Mouse (Mus musculus): ENCODE data around the gene Tmcc2. TPM values are rescaled to one million over a fixed set of nuclear protein-coding genes. Genes with fewer than 3 reads are reported as not detected.

The Tmcc2 gene
- polyA plus RNA-seq, 1 experiment from 2014 or later, result 15.9 TPM

GRCm38 (mm10) chr1:132321821-132322580 is 69.1 kb downstream of the Tmcc2 start:
- 38% methylated on average over 7 of the region's 7 CpGs for WGBS
- peak overlapping the region; percentile 95 for H3K27ac ChIP-seq (ENCODE audit: low read depth, low read length)
- no peaks in the 10 kb centered on the region for H3K27me3 ChIP-seq (ENCODE audit: control insufficient read depth, insufficient read depth, low read length)
- no peaks in the 10 kb centered on the region for H3K9me3 ChIP-seq (ENCODE audit: control insufficient read depth, low read length)
- H3K4me3 ChIP-seq (ENCODE audit: low read depth, low read length), result no peak overlapping the region
- H3K4me1 ChIP-seq (ENCODE audit: control insufficient read depth, insufficient read depth, low read length), result peaks cover 53% of the 10 kb centered on the region
- peak overlapping the region; percentile 42 for H3K9ac ChIP-seq (ENCODE audit: low read length)
- peak; percentile 37 for ATAC-seq (ENCODE audit: insufficient read depth, low FRiP score, low TSS enrichment)
- no peaks in the 10 kb centered on the region for H3K36me3 ChIP-seq (ENCODE audit: control insufficient read depth, insufficient read depth, low read length)
- H3K4me2 ChIP-seq (ENCODE audit: low read depth), result peak overlapping the region; percentile 12
- no peak for DNase-seq (ENCODE audit: low spot score)

GRCm38 (mm10) chr1:132319242-132319641 is 71.8 kb downstream of the Tmcc2 start:
- H3K36me3 ChIP-seq (ENCODE audit: control insufficient read depth, insufficient read depth, low read length), result no peaks in the 10 kb centered on the region

GRCm38 (mm10) chr1:132317894-132318863 is 72.9 kb downstream of the Tmcc2 start:
- no peak for DNase-seq (ENCODE audit: low spot score)
- Histone ChIP-seq H3K27ac (ENCODE audit: low read depth, low read length) (peak overlapping the region; percentile 36), H3K4me1 (ENCODE audit: control insufficient read depth, insufficient read depth, low read length) (peaks cover 42% of the 10 kb centered on the region), H3K4me3 (ENCODE audit: low read depth, low read length) (peak overlapping the region; percentile 57), H3K36me3 (ENCODE audit: control insufficient read depth, insufficient read depth, low read length) (no peaks in the 10 kb centered on the region), H3K4me2 (ENCODE audit: low read depth) (peak overlapping the region; percentile 73), H3K9ac (ENCODE audit: low read length) (peak overlapping the region; percentile 19; the same call in 1 of the 2 replicates), H3K27me3 (ENCODE audit: control insufficient read depth, insufficient read depth, low read length) (no peaks in the 10 kb centered on the region), H3K9me3 (ENCODE audit: control insufficient read depth, low read length) (no peaks in the 10 kb centered on the region)
- no peak for ATAC-seq (ENCODE audit: insufficient read depth, low FRiP score, low TSS enrichment)
- 39% methylated on average over 8 of the region's 8 CpGs for WGBS

More at GRCm38 (mm10) chr1:132319242-132319641, 71.8 kb downstream of the Tmcc2 start:
- H3K4me3 ChIP-seq (ENCODE audit: low read depth, low read length), result no peak overlapping the region
- peak; percentile 38 for DNase-seq (ENCODE audit: low spot score)
- peaks cover 44% of the 10 kb centered on the region for H3K4me1 ChIP-seq (ENCODE audit: control insufficient read depth, insufficient read depth, low read length)
- H3K27me3 ChIP-seq (ENCODE audit: control insufficient read depth, insufficient read depth, low read length), result no peaks in the 10 kb centered on the region
- H3K27ac ChIP-seq (ENCODE audit: low read depth, low read length), result peak overlapping the region; percentile 36
- H3K4me2 ChIP-seq (ENCODE audit: low read depth), result peak overlapping the region; percentile 18; the same call in 1 of the 2 replicates
- H3K9me3 ChIP-seq (ENCODE audit: control insufficient read depth, low read length), result no peaks in the 10 kb centered on the region
- no peak for ATAC-seq (ENCODE audit: insufficient read depth, low FRiP score, low TSS enrichment)
- H3K9ac ChIP-seq (ENCODE audit: low read length), result no peak overlapping the region
- WGBS, result 59% methylated on average over 5 of the region's 5 CpGs

GRCm38 (mm10) chr1:132317413-132317812 is 73.7 kb downstream of the Tmcc2 start:
- Histone ChIP-seq H3K36me3 (ENCODE audit: control insufficient read depth, insufficient read depth, low read length) (no peaks in the 10 kb centered on the region), H3K27ac (ENCODE audit: low read depth, low read length) (no peak overlapping the region), H3K4me3 (ENCODE audit: low read depth, low read length) (peak overlapping the region; percentile 57), H3K9me3 (ENCODE audit: control insufficient read depth, low read length) (no peaks in the 10 kb centered on the region), H3K4me1 (ENCODE audit: control insufficient read depth, insufficient read depth, low read length) (peaks cover 42% of the 10 kb centered on the region), H3K9ac (ENCODE audit: low read length) (peak overlapping the region; percentile 73), H3K4me2 (ENCODE audit: low read depth) (peak overlapping the region; percentile 73), H3K27me3 (ENCODE audit: control insufficient read depth, insufficient read depth, low read length) (no peaks in the 10 kb centered on the region)
- no peak for ATAC-seq (ENCODE audit: insufficient read depth, low FRiP score, low TSS enrichment)
- 41% methylated on average over 4 of the region's 4 CpGs for WGBS
- no peak for DNase-seq (ENCODE audit: low spot score)

GRCm38 (mm10) chr1:132316625-132316994 is 74.5 kb downstream of the Tmcc2 start:
- WGBS, result 24% methylated on average over 7 of the region's 7 CpGs
- ATAC-seq (ENCODE audit: insufficient read depth, low FRiP score, low TSS enrichment) (no peak), DNase-seq (ENCODE audit: low spot score) (no peak)
- H3K27me3 ChIP-seq (ENCODE audit: control insufficient read depth, insufficient read depth, low read length), result no peaks in the 10 kb centered on the region
- no peaks in the 10 kb centered on the region for H3K9me3 ChIP-seq (ENCODE audit: control insufficient read depth, low read length)
- H3K4me2 ChIP-seq (ENCODE audit: low read depth), result peak overlapping the region; percentile 73
- H3K27ac ChIP-seq (ENCODE audit: low read depth, low read length), result no peak overlapping the region
- H3K36me3 ChIP-seq (ENCODE audit: control insufficient read depth, insufficient read depth, low read length), result no peaks in the 10 kb centered on the region
- H3K4me1 ChIP-seq (ENCODE audit: control insufficient read depth, insufficient read depth, low read length), result peaks cover 34% of the 10 kb centered on the region
- H3K9ac ChIP-seq (ENCODE audit: low read length), result peak overlapping the region; percentile 73
- peak overlapping the region; percentile 57 for H3K4me3 ChIP-seq (ENCODE audit: low read depth, low read length)

- no peaks in the 10 kb centered on the region for H3K9me3 ChIP-seq (ENCODE audit: control insufficient read depth, low read length)
- peak within 1 kb of the TSS; percentile 73 for H3K4me2 ChIP-seq (ENCODE audit: low read depth)
- no peaks in the 10 kb centered on the region for H3K36me3 ChIP-seq (ENCODE audit: control insufficient read depth, insufficient read depth, low read length)
- peak within 1 kb of the TSS; percentile 57 for H3K4me3 ChIP-seq (ENCODE audit: low read depth, low read length)
- DNase-seq (ENCODE audit: low spot score), result peak; percentile 91
- peak; percentile 85 for ATAC-seq (ENCODE audit: insufficient read depth, low FRiP score, low TSS enrichment)
- H3K4me1 ChIP-seq (ENCODE audit: control insufficient read depth, insufficient read depth, low read length), result peaks cover 29% of the 10 kb centered on the region
- H3K9ac ChIP-seq (ENCODE audit: low read length), result peak within 1 kb of the TSS; percentile 73
- WGBS, result under 1% methylated on average over 67 of the region's 67 CpGs
- H3K27me3 ChIP-seq (ENCODE audit: control insufficient read depth, insufficient read depth, low read length), result no peaks in the 10 kb centered on the region
- no peak within 1 kb of the TSS for H3K27ac ChIP-seq (ENCODE audit: low read depth, low read length)
Measured at GRCm38 (mm10) chr1:132315889-132316624, 75.0 kb downstream of the Tmcc2 start, which contains the start of gene Nuak2. Nuak2 (plus strand) TSS chr1:132316126.

- H3K27ac ChIP-seq (ENCODE audit: low read depth, low read length), result no peak overlapping the region
- ATAC-seq (ENCODE audit: insufficient read depth, low FRiP score, low TSS enrichment), result 0 out of 2 replicates have a peak, but pooled peaks have one; percentile 29
- H3K4me1 ChIP-seq (ENCODE audit: control insufficient read depth, insufficient read depth, low read length), result peaks cover 6% of the 10 kb centered on the region
- H3K4me3 ChIP-seq (ENCODE audit: low read depth, low read length), result no peak overlapping the region
- no peaks in the 10 kb centered on the region for H3K27me3 ChIP-seq (ENCODE audit: control insufficient read depth, insufficient read depth, low read length)
- no peaks in the 10 kb centered on the region for H3K36me3 ChIP-seq (ENCODE audit: control insufficient read depth, insufficient read depth, low read length)
- H3K4me2 ChIP-seq (ENCODE audit: low read depth), result no peak overlapping the region
- no peak overlapping the region for H3K9ac ChIP-seq (ENCODE audit: low read length)
- 56% methylated on average over 3 of the region's 3 CpGs for WGBS
- peak; percentile 62 for DNase-seq (ENCODE audit: low spot score)
- H3K9me3 ChIP-seq (ENCODE audit: control insufficient read depth, low read length), result no peaks in the 10 kb centered on the region
Measured at GRCm38 (mm10) chr1:132312703-132313102, 78.4 kb downstream of the Tmcc2 start.

- DNase-seq (ENCODE audit: low spot score), result no peak
- H3K4me3 ChIP-seq (ENCODE audit: low read depth, low read length), result no peak overlapping the region
- H3K9me3 ChIP-seq (ENCODE audit: control insufficient read depth, low read length), result no peaks in the 10 kb centered on the region
- no peak overlapping the region for H3K9ac ChIP-seq (ENCODE audit: low read length)
- peaks cover 1% of the 10 kb centered on the region for H3K4me1 ChIP-seq (ENCODE audit: control insufficient read depth, insufficient read depth, low read length)
- ATAC-seq (ENCODE audit: insufficient read depth, low FRiP score, low TSS enrichment), result no peak
- H3K27ac ChIP-seq (ENCODE audit: low read depth, low read length), result no peak overlapping the region
- H3K36me3 ChIP-seq (ENCODE audit: control insufficient read depth, insufficient read depth, low read length), result no peaks in the 10 kb centered on the region
- H3K4me2 ChIP-seq (ENCODE audit: low read depth), result no peak overlapping the region
- H3K27me3 ChIP-seq (ENCODE audit: control insufficient read depth, insufficient read depth, low read length), result no peaks in the 10 kb centered on the region
- WGBS, result 91% methylated on average over 2 of the region's 2 CpGs
Measured at GRCm38 (mm10) chr1:132312043-132312442, 79.0 kb downstream of the Tmcc2 start.
